Mouse (Mus musculus) heart, embryonic 16.5 days (tissue): ENCODE measurements around the gene Drc1. TPM values are rescaled to one million over a fixed set of nuclear protein-coding genes. Genes with fewer than 3 reads are reported as not detected.

Experiments
- polyA plus RNA-seq: library from polyadenylated mRNA; unstranded; fragments of >200 nt; fragmentation: Nextera tagmentation; extraction: Ambion mirVana; gene quantifications from 2 replicates; pipeline ENCODE4 v1.2.1, GENCODE M21; 2015

Gene Drc1
- polyA plus RNA-seq, 1 experiment from 2014 or later = 3.3 TPM

Other genes starting within 250 kb of the Drc1 start
- 99.3 and 110 TPM in 2 replicates for gene Tyms, start 207.8 kb upstream of the Drc1 start, polyA plus RNA-seq
- 0.12 and 0.20 TPM in 2 replicates for gene Garem2, start 176.2 kb upstream of the Drc1 start, polyA plus RNA-seq
- not detected in 2 replicates for gene 3110082J24Rik, start 175.3 kb upstream of the Drc1 start, polyA plus RNA-seq
- 349 and 361 TPM in 2 replicates for gene Hadha, start 126.2 kb upstream of the Drc1 start, polyA plus RNA-seq
- gene Hadhb, start 126.1 kb upstream of the Drc1 start, polyA plus RNA-seq = 490 and 509 TPM in 2 replicates
- 0.33 and 0.44 TPM in 2 replicates for gene Adgrf3, start 75.7 kb upstream of the Drc1 start, polyA plus RNA-seq
- 12.8 and 14.2 TPM in 2 replicates for gene Selenoi, start 48.8 kb upstream of the Drc1 start, polyA plus RNA-seq
- gene Otof, start 180.5 kb downstream of the Drc1 start, polyA plus RNA-seq = 0.16 and 0.17 TPM in 2 replicates
- 0.95 and 1.00 TPM in 2 replicates for gene 1700001C02Rik, start 184.7 kb downstream of the Drc1 start, polyA plus RNA-seq